In the genomic region with DNA sequence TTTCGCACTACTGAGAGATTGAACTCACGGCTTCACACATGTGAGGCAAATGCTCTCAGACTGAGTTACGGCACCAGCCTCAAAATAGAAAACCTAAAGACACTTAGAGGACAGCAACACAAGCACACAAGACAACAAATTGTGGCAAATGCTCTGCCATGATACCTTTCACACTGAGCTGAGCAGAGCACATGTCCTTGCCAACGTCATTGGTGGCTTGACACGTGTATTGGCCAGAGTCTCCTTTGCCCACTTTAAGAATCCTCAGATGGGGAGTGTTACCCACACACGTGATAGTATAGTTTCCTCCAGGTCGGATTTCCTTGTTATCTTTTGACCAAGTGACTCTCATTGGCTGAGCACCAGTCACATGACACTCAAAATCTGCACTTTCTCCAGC, we compare ENCODE assay signal across 20 mouse cellular contexts.
"Had no signal": no experiment of that assay in that cellular context is flagged by ENCODE, and none has a peak within 500 bp of the region (broad histone marks: within the 10 kb centered on the region; RNA-seq: fewer than 3 reads in every experiment).

No protein-coding gene starts in this region.

- H3K4me2 ChIP-seq: lung, embryonic 15.5 days; midbrain, embryonic 11.5 days; midbrain, embryonic 13.5 days; midbrain, embryonic 15.5 days; neural tube, embryonic 13.5 days; neural tube, embryonic 15.5 days had no signal

- H3K27me3 ChIP-seq: lung, embryonic 15.5 days; megakaryocyte, embryonic 14.5 days; midbrain, embryonic 13.5 days; midbrain, embryonic 15.5 days; neural tube, embryonic 13.5 days; neural tube, embryonic 15.5 days had no signal

- H3K9ac ChIP-seq: liver, postnatal 0 days; lung, embryonic 15.5 days; midbrain, embryonic 13.5 days; midbrain, embryonic 15.5 days; neural tube, embryonic 13.5 days; neural tube, embryonic 15.5 days had no signal

- H3K36me3 ChIP-seq: lung, embryonic 15.5 days; midbrain, embryonic 13.5 days; midbrain, embryonic 15.5 days; neural tube, embryonic 13.5 days; neural tube, embryonic 15.5 days had no signal

- H3K4me3 ChIP-seq: lung, embryonic 15.5 days; megakaryocyte, embryonic 14.5 days; midbrain, embryonic 13.5 days; midbrain, embryonic 15.5 days; neural tube, embryonic 13.5 days; neural tube, embryonic 15.5 days had no signal

- H3K27ac ChIP-seq: lung, embryonic 15.5 days; macrophage; midbrain, embryonic 13.5 days; midbrain, embryonic 15.5 days; neural tube, embryonic 13.5 days; neural tube, embryonic 15.5 days had no signal

- H3K4me1 ChIP-seq: lung, embryonic 15.5 days; megakaryocyte, embryonic 14.5 days; midbrain, embryonic 13.5 days; midbrain, embryonic 15.5 days; neural tube, embryonic 13.5 days; neural tube, embryonic 15.5 days had no signal

- DNase-seq: liver, postnatal 0 days; lung, adult 2 months; lung, postnatal 14 days; lung, postnatal 36 days; retina, postnatal 1 day; right cerebral cortex, adult 18-20 months; right cerebral cortex, postnatal 25 days; right cerebral cortex, postnatal 4 days; spleen, adult 18-20 months; thymus, adult 2 months; thymus, postnatal 25 days; thymus, postnatal 4 days had no signal
